Mouse (Mus musculus) ES-E14 (cell line): ENCODE data around the gene Kras. TPM values are rescaled to one million over a fixed set of nuclear protein-coding genes. Genes with fewer than 3 reads are reported as not detected.

Experiments
- DNase-seq: peaks from one replicate; pipeline ENCODE4 v3.0.0-alpha.2; 2013; ENCODE audit warnings: low read depth, low spot score
- H3K27ac ChIP-seq: 2 replicates; pipeline ENCODE4 v1.5.1; 2012; ENCODE audit warnings: low read depth, mild to moderate bottlenecking, low read length, moderate library complexity, mixed read lengths; ENCODE audit not compliant: poor library complexity, insufficient read depth, severe bottlenecking
- H3K36me3 ChIP-seq: 2 replicates; pipeline ENCODE4 v1.6.1; 2012; ENCODE audit warnings: mild to moderate bottlenecking, low read length, moderate library complexity, mixed read lengths; ENCODE audit not compliant: control insufficient read depth, poor library complexity, insufficient read depth, severe bottlenecking
- H3K4me1 ChIP-seq, 2 experiments: fragments of 150-350 bp in 1 of 2; sonication (generic) in 1 of 2; 2 replicates each; pipeline ENCODE4 v1.6.1; 2012; ENCODE audit warnings: low read length in 2 of 2, mild to moderate bottlenecking in 1 of 2, mixed read lengths in 1 of 2; ENCODE audit not compliant: control insufficient read depth in 2 of 2, insufficient read depth in 2 of 2, poor library complexity in 1 of 2
- H3K4me3 ChIP-seq, 2 experiments: fragments of 150-350 bp in 1 of 2; sonication (generic) in 1 of 2; 2 replicates each; pipeline ENCODE4 v1.5.1; 2012; ENCODE audit warnings: low read length in 2 of 2, low read depth in 1 of 2, mild to moderate bottlenecking in 1 of 2, mixed read lengths in 1 of 2; ENCODE audit not compliant: insufficient read depth in 1 of 2, poor library complexity in 1 of 2, severe bottlenecking in 1 of 2
- H3K9ac ChIP-seq: 2 replicates; pipeline ENCODE4 v1.6.1; 2012; ENCODE audit warnings: low read depth, mild to moderate bottlenecking, low read length, mixed read lengths; ENCODE audit not compliant: poor library complexity, insufficient read depth, severe bottlenecking
- H3K9me3 ChIP-seq: fragments of 150-350 bp; sonication (generic); 2 replicates; pipeline ENCODE4 v1.6.1; 2012; ENCODE audit warnings: low read depth, mild to moderate bottlenecking, low read length; ENCODE audit not compliant: control insufficient read depth, insufficient read depth
- CHD2 ChIP-seq: IDR thresholded peaks from 2 replicates; pipeline ENCODE4 v1.6.1; 2014; ENCODE audit warnings: mild to moderate bottlenecking, low read depth, low read length, inconsistent platforms
- HCFC1 ChIP-seq: IDR thresholded peaks from 2 replicates; pipeline ENCODE4 v1.6.1; 2012; ENCODE audit warnings: low read length, inconsistent platforms, borderline replicate concordance; ENCODE audit not compliant: insufficient read depth
- MAFK ChIP-seq: IDR thresholded peaks from 2 replicates; pipeline ENCODE4 v1.6.1; 2014; ENCODE audit warnings: mild to moderate bottlenecking, low read depth, low read length, inconsistent platforms; ENCODE audit not compliant: insufficient read depth
- ZC3H11A ChIP-seq: IDR thresholded peaks from 2 replicates; pipeline ENCODE4 v1.6.1; 2012; ENCODE audit warnings: low read depth, mild to moderate bottlenecking, inconsistent platforms, low read length, borderline replicate concordance
- ZNF384 ChIP-seq: IDR thresholded peaks from 2 replicates; pipeline ENCODE4 v1.6.1; 2012; ENCODE audit warnings: low read depth, low read length, inconsistent platforms
- in situ Hi-C, 2 experiments: fragments of 600-800 bp; cut with MboI; formaldehyde crosslinking; loops; one replicate each; pipeline ENCODE4 v1.15.1; 2025; ENCODE audit warnings: low sequenced_read_pairs in 2 of 2, inconsistent platforms in 1 of 2; ENCODE audit not compliant: unreplicated experiment in 2 of 2
- total RNA-seq: library from RNA; depleted of rRNA; stranded (reverse); fragments of 300-350 nt; gene quantifications from 2 replicates; pipeline ENCODE4 v1.2.3, GENCODE M21; 2012

Kras gene
- total RNA-seq, 1 experiment = 32.0 TPM

GRCm38 (mm10) chr6:145204440-145204839, 45.6 kb downstream of the Kras start:
- no peaks in the 10 kb centered on the region for H3K4me1 ChIP-seq
- H3K4me3 ChIP-seq = no peak overlapping the region
- TF ChIP-seq ZNF384 = no peak
- no peak for TF ChIP-seq CHD2
- no peak for TF ChIP-seq ZC3H11A
- TF ChIP-seq HCFC1 = no peak
- TF ChIP-seq MAFK = no peak
- H3K27ac ChIP-seq = no peak overlapping the region
- no peak overlapping the region for H3K9ac ChIP-seq
- no peaks in the 10 kb centered on the region for H3K9me3 ChIP-seq
- in situ Hi-C loops = loop anchor here in 1 of 2 experiments (25.0 kb wide), 1 partner anchor 133 kb away; no protein-coding TSS in a partner anchor
- DNase-seq = no peak
- H3K36me3 ChIP-seq = no peaks in the 10 kb centered on the region

GRCm38 (mm10) chr6:145202432-145203125, 47.5 kb downstream of the Kras start:
- Histone ChIP-seq H3K9me3 (no peaks in the 10 kb centered on the region), H3K4me3 (no peak overlapping the region), H3K4me1 (no peaks in the 10 kb centered on the region), H3K27ac (no peak overlapping the region), H3K9ac (no peak overlapping the region), H3K36me3 (no peaks in the 10 kb centered on the region)
- in situ Hi-C loops = loop anchor here in 1 of 2 experiments (25.0 kb wide), 1 partner anchor 135 kb away; no protein-coding TSS in a partner anchor
- TF ChIP-seq MAFK (no peak), ZNF384 (no peak), ZC3H11A (no peak), CHD2 (no peak), HCFC1 (no peak)
- DNase-seq = no peak

GRCm38 (mm10) chr6:145197949-145198686, 51.9 kb downstream of the Kras start:
- TF ChIP-seq HCFC1 = no peak
- no peak for TF ChIP-seq MAFK
- no peak for TF ChIP-seq ZNF384
- no peak for TF ChIP-seq CHD2
- no peak for TF ChIP-seq ZC3H11A
- no peak for DNase-seq
- no peaks in the 10 kb centered on the region for H3K4me1 ChIP-seq
- H3K27ac ChIP-seq = no peak overlapping the region
- H3K9me3 ChIP-seq = no peaks in the 10 kb centered on the region
- no peak overlapping the region for H3K4me3 ChIP-seq
- in situ Hi-C loops = no loop called here
- no peaks in the 10 kb centered on the region for H3K36me3 ChIP-seq
- H3K9ac ChIP-seq = no peak overlapping the region

GRCm38 (mm10) chr6:145193446-145193845, 56.6 kb downstream of the Kras start:
- TF ChIP-seq ZC3H11A (no peak), HCFC1 (no peak), ZNF384 (no peak), CHD2 (no peak), MAFK (no peak)
- no peak overlapping the region for H3K27ac ChIP-seq
- H3K9ac ChIP-seq = no peak overlapping the region
- no peaks in the 10 kb centered on the region for H3K9me3 ChIP-seq
- in situ Hi-C loops = no loop called here
- H3K4me1 ChIP-seq = no peaks in the 10 kb centered on the region; a peak in 1 of 4 replicates
- H3K36me3 ChIP-seq = no peaks in the 10 kb centered on the region
- no peak overlapping the region for H3K4me3 ChIP-seq
- DNase-seq = no peak
